Mouse (Mus musculus): ENCODE data around the gene Dnajc17. TPM values are rescaled to one million over a fixed set of nuclear protein-coding genes. Genes with fewer than 3 reads are reported as not detected.
A peak's percentile ranks its signal among the peaks of the same experiment; 100 is the strongest.

Dnajc17 gene
- total and polyA plus RNA-seq, 2 experiments from 2014 or later, result 7.1 to 20.3 TPM

GRCm38 (mm10) chr2:119147160-119147678 is 61.4 kb downstream of the Dnajc17 start:
- H3K9ac ChIP-seq (replicated peaks; ENCODE audit: low read length), result no peak overlapping the region
- H3K27me3 ChIP-seq (ENCODE audit: insufficient read depth, low read length), result no peaks in the 10 kb centered on the region
- 84% methylated on average over 22 of the region's 22 CpGs for WGBS
- no peak overlapping the region for H3K4me2 ChIP-seq (ENCODE audit: low read depth, low read length)
- peaks cover 79% of the 10 kb centered on the region for H3K36me3 ChIP-seq (ENCODE audit: insufficient read depth, low read length)
- H3K27ac ChIP-seq, result no peak overlapping the region
- no peaks in the 10 kb centered on the region for H3K4me1 ChIP-seq (ENCODE audit: insufficient read depth, low read length)
- no peak overlapping the region for H3K4me3 ChIP-seq (ENCODE audit: low read length)
- ATAC-seq, result no peak
- H3K9me3 ChIP-seq (ENCODE audit: low read length), result no peaks in the 10 kb centered on the region
- no peak for TF ChIP-seq CTCF (IDR thresholded peaks at IDR 0.05; ENCODE audit: low read depth)
- no peak for DNase-seq (ENCODE audit: low spot score)

GRCm38 (mm10) chr2:119146435-119146834 is 62.2 kb downstream of the Dnajc17 start:
- 82% methylated on average over 6 of the region's 6 CpGs for WGBS
- Histone ChIP-seq H3K4me2 (ENCODE audit: low read depth, low read length) (no peak overlapping the region), H3K9me3 (ENCODE audit: low read length) (no peaks in the 10 kb centered on the region), H3K9ac (replicated peaks; ENCODE audit: low read length) (no peak overlapping the region), H3K27ac (no peak overlapping the region), H3K27me3 (ENCODE audit: insufficient read depth, low read length) (no peaks in the 10 kb centered on the region), H3K4me1 (ENCODE audit: insufficient read depth, low read length) (no peaks in the 10 kb centered on the region), H3K4me3 (ENCODE audit: low read length) (no peak overlapping the region), H3K36me3 (ENCODE audit: insufficient read depth, low read length) (peaks cover 79% of the 10 kb centered on the region)
- ATAC-seq (no peak), DNase-seq (ENCODE audit: low spot score) (no peak)
- no peak for TF ChIP-seq CTCF (IDR thresholded peaks at IDR 0.05; ENCODE audit: low read depth)

DNA sequence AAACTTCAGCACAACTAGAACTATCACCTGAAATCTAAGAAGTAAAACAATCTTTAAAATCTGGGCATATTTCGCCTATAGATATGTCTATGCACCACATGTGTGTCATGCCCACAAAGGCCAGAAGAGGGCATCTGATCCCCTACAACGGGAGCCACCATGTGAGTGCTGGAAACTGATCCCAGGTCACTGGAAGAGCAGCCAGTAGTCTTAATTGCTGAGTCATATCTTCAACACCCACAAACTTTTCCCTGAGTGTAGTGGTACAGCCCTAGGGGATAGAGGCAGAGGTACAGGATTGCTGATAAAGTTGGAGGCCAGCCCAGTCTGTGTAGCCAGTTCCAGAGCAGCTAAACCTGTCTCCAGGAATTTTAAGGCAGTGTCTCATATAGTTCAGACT is 63.4 kb downstream of the Dnajc17 start:
- Histone ChIP-seq H3K9ac (replicated peaks; ENCODE audit: low read length) (no peak overlapping the region), H3K9me3 (ENCODE audit: low read length) (no peaks in the 10 kb centered on the region), H3K4me1 (ENCODE audit: insufficient read depth, low read length) (no peaks in the 10 kb centered on the region), H3K27me3 (ENCODE audit: insufficient read depth, low read length) (no peaks in the 10 kb centered on the region), H3K4me2 (ENCODE audit: low read depth, low read length) (no peak overlapping the region), H3K36me3 (ENCODE audit: insufficient read depth, low read length) (peaks cover 78% of the 10 kb centered on the region), H3K27ac (no peak overlapping the region), H3K4me3 (ENCODE audit: low read length) (no peak overlapping the region)
- peak; percentile 39; the same call in 1 of the 2 replicates for TF ChIP-seq CTCF (IDR thresholded peaks at IDR 0.05; ENCODE audit: low read depth)
- no peak for DNase-seq (ENCODE audit: low spot score)
- 86% methylated on average over 2 of the region's 2 CpGs for WGBS
- ATAC-seq, result no peak

DNA sequence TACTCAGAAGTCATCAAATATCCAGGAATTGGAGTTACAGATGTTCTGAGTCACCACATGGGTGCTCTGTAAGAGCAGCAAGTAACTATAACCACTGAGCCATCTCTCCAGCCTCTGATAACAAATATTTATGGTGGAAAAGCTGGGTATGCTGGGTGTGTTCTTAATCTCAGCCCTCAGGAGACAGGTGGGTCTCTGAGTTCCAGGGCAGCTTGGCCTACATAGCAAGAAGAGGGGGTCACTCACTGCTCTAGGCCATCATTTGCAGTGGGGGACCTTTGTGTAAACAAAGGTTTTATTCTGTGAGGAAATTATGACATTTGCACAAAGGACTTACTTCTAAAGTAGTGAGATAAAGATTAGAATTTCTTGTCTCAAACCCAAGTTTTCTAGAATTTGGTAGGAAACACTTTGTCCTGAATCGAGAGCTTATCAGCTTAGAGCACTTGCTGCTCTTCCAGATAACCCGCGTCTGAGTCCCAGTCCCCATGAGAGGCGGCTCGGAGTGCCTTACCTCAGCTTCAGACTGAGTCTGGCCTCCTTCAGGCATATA is 72.2 kb downstream of the Dnajc17 start:
- no peaks in the 10 kb centered on the region for H3K9me3 ChIP-seq (ENCODE audit: low read length)
- no peak overlapping the region for H3K27ac ChIP-seq
- H3K4me3 ChIP-seq (ENCODE audit: low read length), result no peak overlapping the region
- peaks cover 37% of the 10 kb centered on the region for H3K36me3 ChIP-seq (ENCODE audit: insufficient read depth, low read length)
- H3K27me3 ChIP-seq (ENCODE audit: insufficient read depth, low read length), result no peaks in the 10 kb centered on the region
- ATAC-seq (no peak), DNase-seq (ENCODE audit: low spot score) (no peak)
- no peak for TF ChIP-seq CTCF (IDR thresholded peaks at IDR 0.05; ENCODE audit: low read depth)
- WGBS, result 86% methylated on average over 5 of the region's 5 CpGs
- H3K9ac ChIP-seq (replicated peaks; ENCODE audit: low read length), result no peak overlapping the region
- H3K4me1 ChIP-seq (ENCODE audit: insufficient read depth, low read length), result no peaks in the 10 kb centered on the region
- no peak overlapping the region for H3K4me2 ChIP-seq (ENCODE audit: low read depth, low read length)

Other genes with a start within 250 kb of the Dnajc17 start
- 26.1 and 33.1 TPM in 2 replicates for gene Ccdc32, start 179.4 kb downstream of the Dnajc17 start, total RNA-seq (2014; rRNA removed)
- 47.7 and 47.9 TPM in 2 replicates for gene Ccdc32, start 179.4 kb downstream of the Dnajc17 start, polyA plus RNA-seq (2015; fragmentation: Nextera tagmentation; extraction: Ambion mirVana)
- gene Rpusd2, start 174.0 kb downstream of the Dnajc17 start, total RNA-seq (2014; rRNA removed), result 10.4 and 11.2 TPM in 2 replicates
- gene Rpusd2, start 174.0 kb downstream of the Dnajc17 start, polyA plus RNA-seq (2015; fragmentation: Nextera tagmentation; extraction: Ambion mirVana), result 3.3 and 4.5 TPM in 2 replicates
- 3.0 and 3.7 TPM in 2 replicates for gene Knl1, start 161.7 kb downstream of the Dnajc17 start, total RNA-seq (2014; rRNA removed)
- 10.0 and 14.3 TPM in 2 replicates for gene Knl1, start 161.7 kb downstream of the Dnajc17 start, polyA plus RNA-seq (2015; fragmentation: Nextera tagmentation; extraction: Ambion mirVana)
- 3.6 and 3.8 TPM in 2 replicates for gene Rad51, start 96.0 kb downstream of the Dnajc17 start, total RNA-seq (2014; rRNA removed)
- 9.0 and 9.6 TPM in 2 replicates for gene Rad51, start 96.0 kb downstream of the Dnajc17 start, polyA plus RNA-seq (2015; fragmentation: Nextera tagmentation; extraction: Ambion mirVana)
- gene Rmdn3, start 51.8 kb downstream of the Dnajc17 start, total RNA-seq (2014; rRNA removed), result 30.5 and 34.7 TPM in 2 replicates
- 38.7 and 39.8 TPM in 2 replicates for gene Rmdn3, start 51.8 kb downstream of the Dnajc17 start, polyA plus RNA-seq (2015; fragmentation: Nextera tagmentation; extraction: Ambion mirVana)
- gene Gchfr, start 41.0 kb downstream of the Dnajc17 start, total RNA-seq (2014; rRNA removed), result 9.8 and 17.7 TPM in 2 replicates
- 16.8 and 19.2 TPM in 2 replicates for gene Gchfr, start 41.0 kb downstream of the Dnajc17 start, polyA plus RNA-seq (2015; fragmentation: Nextera tagmentation; extraction: Ambion mirVana)
- 0.36 TPM in 1 of 2 replicates, not detected in the other for gene Gm14137, start 34.3 kb downstream of the Dnajc17 start, total RNA-seq (2014; rRNA removed)
- 0.28 and 0.29 TPM in 2 replicates for gene Gm14137, start 34.3 kb downstream of the Dnajc17 start, polyA plus RNA-seq (2015; fragmentation: Nextera tagmentation; extraction: Ambion mirVana)
- 26.2 and 35.1 TPM in 2 replicates for gene Zfyve19, start 178 bp downstream of the Dnajc17 start, total RNA-seq (2014; rRNA removed)
- gene Zfyve19, start 178 bp downstream of the Dnajc17 start, polyA plus RNA-seq (2015; fragmentation: Nextera tagmentation; extraction: Ambion mirVana), result 50.2 and 53.1 TPM in 2 replicates
- gene Ppp1r14d, start 21.1 kb upstream of the Dnajc17 start, total RNA-seq (2014; rRNA removed), result not detected in 2 replicates
- not detected in 2 replicates for gene Ppp1r14d, start 21.1 kb upstream of the Dnajc17 start, polyA plus RNA-seq (2015; fragmentation: Nextera tagmentation; extraction: Ambion mirVana)
- gene Spint1, start 28.6 kb upstream of the Dnajc17 start, total RNA-seq (2014; rRNA removed), result 3.0 and 3.7 TPM in 2 replicates
- gene Spint1, start 28.6 kb upstream of the Dnajc17 start, polyA plus RNA-seq (2015; fragmentation: Nextera tagmentation; extraction: Ambion mirVana), result 1.1 and 1.2 TPM in 2 replicates
- 28.3 and 28.4 TPM in 2 replicates for gene Rhov, start 62.5 kb upstream of the Dnajc17 start, total RNA-seq (2014; rRNA removed)
- gene Rhov, start 62.5 kb upstream of the Dnajc17 start, polyA plus RNA-seq (2015; fragmentation: Nextera tagmentation; extraction: Ambion mirVana), result 31.8 and 32.6 TPM in 2 replicates
- gene Vps18, start 79.9 kb upstream of the Dnajc17 start, total RNA-seq (2014; rRNA removed), result 32.7 and 34.0 TPM in 2 replicates
- gene Vps18, start 79.9 kb upstream of the Dnajc17 start, polyA plus RNA-seq (2015; fragmentation: Nextera tagmentation; extraction: Ambion mirVana), result 18.3 and 20.5 TPM in 2 replicates
- gene Dll4, start 117.0 kb upstream of the Dnajc17 start, total RNA-seq (2014; rRNA removed), result 4.2 and 4.3 TPM in 2 replicates
- gene Dll4, start 117.0 kb upstream of the Dnajc17 start, polyA plus RNA-seq (2015; fragmentation: Nextera tagmentation; extraction: Ambion mirVana), result 2.4 and 2.6 TPM in 2 replicates
- 12.4 and 22.6 TPM in 2 replicates for gene Chac1, start 142.4 kb upstream of the Dnajc17 start, total RNA-seq (2014; rRNA removed)
- gene Chac1, start 142.4 kb upstream of the Dnajc17 start, polyA plus RNA-seq (2015; fragmentation: Nextera tagmentation; extraction: Ambion mirVana), result 11.4 and 12.6 TPM in 2 replicates

Data from hindbrain, postnatal 0 days (tissue).